ENCODE assay signal across 20 mouse cellular contexts in genomic region chr6:92960997-92961396, GRCm38 (mm10). TPM values are rescaled to one million over a fixed set of nuclear protein-coding genes. Genes with fewer than 3 reads are reported as not detected.
A peak's percentile ranks its signal among the peaks of the same experiment; 100 is the strongest.
DNase-seq lines count a peak whose midpoint lies in the region; ATAC-seq lines count a peak whose summit lies in the region.
"Had no signal": no experiment of that assay in that cellular context is flagged by ENCODE, and none has a peak within 500 bp of the region (broad histone marks: within the 10 kb centered on the region; RNA-seq: fewer than 3 reads in every experiment).

No protein-coding gene starts in this region.

- no peak overlapping the region for H3K9ac ChIP-seq in midbrain, embryonic 11.5 days (ENCODE audit: low read length)
- H3K9ac ChIP-seq in midbrain, embryonic 16.5 days (ENCODE audit: low read depth, low read length) = no peak overlapping the region

- no peak overlapping the region for H3K27ac ChIP-seq in midbrain, embryonic 11.5 days (ENCODE audit: low read depth, low read length)
- no peak overlapping the region for H3K27ac ChIP-seq in midbrain, embryonic 16.5 days (ENCODE audit: low read length)

- ATAC-seq in midbrain, embryonic 11.5 days (ENCODE audit: low FRiP score) = no peak
- no peak for ATAC-seq in midbrain, embryonic 16.5 days
- ATAC-seq: activated CD4-positive, CD25-positive, alpha-beta regulatory T cell, adult 4 months; CD4-positive, CD25-positive, alpha-beta regulatory T cell, adult 4 months; Patski had no signal

- H3K4me1 ChIP-seq in midbrain, embryonic 11.5 days (ENCODE audit: control insufficient read depth, insufficient read depth, low read length) = no peaks in the 10 kb centered on the region
- H3K4me1 ChIP-seq in midbrain, embryonic 16.5 days (ENCODE audit: control insufficient read depth, insufficient read depth, low read length) = no peaks in the 10 kb centered on the region

- H3K27me3 ChIP-seq in midbrain, embryonic 11.5 days (ENCODE audit: control insufficient read depth, insufficient read depth, low read length) = no peaks in the 10 kb centered on the region
- no peaks in the 10 kb centered on the region for H3K27me3 ChIP-seq in midbrain, embryonic 16.5 days (ENCODE audit: control insufficient read depth, insufficient read depth, low read depth, low read length)
- H3K27me3 ChIP-seq: CH12.LX, Patski had no signal

- H3K4me3 ChIP-seq in midbrain, embryonic 11.5 days (ENCODE audit: low read depth, low read length) = no peak overlapping the region
- no peak overlapping the region for H3K4me3 ChIP-seq in midbrain, embryonic 16.5 days (ENCODE audit: low read depth, low read length)

- H3K9me3 ChIP-seq in midbrain, embryonic 11.5 days (ENCODE audit: control insufficient read depth, low read length) = no peaks in the 10 kb centered on the region
- no peaks in the 10 kb centered on the region for H3K9me3 ChIP-seq in midbrain, embryonic 16.5 days (replicated peaks; ENCODE audit: control insufficient read depth, low read length, poor library complexity, severe bottlenecking)
- H3K9me3 ChIP-seq: G1E had no signal

- peak; percentile 55 for DNase-seq in heart, adult 11 months
- no peak for DNase-seq in heart, adult 18-20 months
- peak; percentile 56 for DNase-seq in midbrain, embryonic 11.5 days (ENCODE audit: low spot score, missing footprints)
- DNase-seq: adrenal gland, adult 2 months; adrenal gland, adult 8-10 months; adrenal gland, postnatal 10 days; adrenal gland, postnatal 14 days; adrenal gland, postnatal 25 days; adrenal gland, postnatal 36 days; B cell, adult 2 months; cerebellum, adult 11 months; cerebellum, adult 11-12 months; cerebellum, adult 18-20 months had no signal

- no peak overlapping the region for H3K4me2 ChIP-seq in midbrain, embryonic 11.5 days
- H3K4me2 ChIP-seq in midbrain, embryonic 16.5 days (ENCODE audit: low read length) = no peak overlapping the region

- no peaks in the 10 kb centered on the region for H3K36me3 ChIP-seq in midbrain, embryonic 11.5 days (ENCODE audit: control insufficient read depth, insufficient read depth, low read length)
- no peaks in the 10 kb centered on the region for H3K36me3 ChIP-seq in midbrain, embryonic 16.5 days (ENCODE audit: control insufficient read depth, insufficient read depth, low read length)
- H3K36me3 ChIP-seq: G1E had no signal

- 92% methylated on average over 6 of the region's 6 CpGs for WGBS in midbrain, embryonic 11.5 days
- WGBS in midbrain, embryonic 16.5 days = 94% methylated on average over 6 of the region's 6 CpGs

RNA-seq across cellular contexts. Expression of gene Adamts9, which starts 17.7 kb away (rescaled TPM):
- total RNA-seq in heart, adult 18-20 months (2021) = 10 to 100 TPM; 11.6 to 13.9 TPM
- 1.1 TPM in 2 replicates for polyA plus RNA-seq in midbrain, embryonic 11.5 days (2014; fragmentation: Nextera tagmentation; extraction: Ambion mirVana)
- 1.0 and 1.3 TPM in 2 replicates for polyA plus RNA-seq in midbrain, embryonic 16.5 days (2015; fragmentation: Nextera tagmentation; extraction: Ambion mirVana)
- total RNA-seq: CH12.LX, MEL had no signal
- polyA plus RNA-seq: G1E had no signal

Comparison
In these comparisons a context has a peak if more than half of its experiments do, and no peak if none do; other contexts are left out.
1. DNase-seq: peak in heart, adult 11 months (single experiment) and midbrain, embryonic 11.5 days (single experiment); none in heart, adult 18-20 months (0 of 2).